Mouse (Mus musculus): ENCODE data around the gene Aim2. TPM values are rescaled to one million over a fixed set of nuclear protein-coding genes. Genes with fewer than 3 reads are reported as not detected.
A peak's percentile ranks its signal among the peaks of the same experiment; 100 is the strongest.

Gene Aim2
- polyA plus RNA-seq, 1 experiment from 2014 or later: 3.9 TPM

DNA sequence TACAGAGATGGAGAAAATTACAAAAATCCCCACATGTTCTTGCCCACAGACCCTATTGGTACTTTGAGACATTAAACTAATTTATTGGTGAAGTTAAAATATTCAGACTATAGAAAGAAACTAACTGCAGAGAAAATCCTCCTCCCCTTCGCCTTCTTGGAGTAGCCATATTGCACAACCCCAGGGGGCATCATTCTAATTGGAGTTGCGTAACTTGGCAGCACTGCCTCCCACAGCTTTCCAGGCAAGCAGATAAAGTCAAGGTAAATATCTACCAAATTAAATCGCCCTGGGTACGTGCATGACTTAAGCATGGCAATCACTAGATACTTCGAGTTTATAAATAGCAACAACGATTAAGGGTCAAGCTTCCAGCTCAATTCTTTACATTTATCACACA is 20.9 kb downstream of the Aim2 start:
- WGBS: 84% methylated on average over 6 of the region's 6 CpGs

GRCm38 (mm10) chr1:173374020-173374419 is 23.3 kb downstream of the Aim2 start:
- no peaks in the 10 kb centered on the region for H3K9me3 ChIP-seq
- DNase-seq (ENCODE audit: low spot score): no peak
- no peak overlapping the region for H3K4me3 ChIP-seq
- 0 out of 2 replicates have a peak, but pooled peaks cover 2% of the 10 kb centered on the region for H3K4me1 ChIP-seq (replicated peaks)
- 84% methylated on average over 7 of the region's 7 CpGs for WGBS
- no peaks in the 10 kb centered on the region; the same call in 1 of the 2 replicates for H3K27me3 ChIP-seq (ENCODE audit: insufficient read depth, poor library complexity, severe bottlenecking)
- H3K27ac ChIP-seq: no peak overlapping the region
- H3K36me3 ChIP-seq: no peaks in the 10 kb centered on the region

More for the DNA sequence above, 20.9 kb downstream of the Aim2 start:
- Histone ChIP-seq H3K9me3 (no peaks in the 10 kb centered on the region), H3K36me3 (no peaks in the 10 kb centered on the region), H3K27ac (no peak overlapping the region), H3K4me3 (no peak overlapping the region), H3K4me1 (replicated peaks) (peaks cover 20% of the 10 kb centered on the region), H3K27me3 (ENCODE audit: insufficient read depth, poor library complexity, severe bottlenecking) (peaks cover 11% of the 10 kb centered on the region; the same call in 1 of the 2 replicates)
- DNase-seq (ENCODE audit: low spot score): no peak

DNA sequence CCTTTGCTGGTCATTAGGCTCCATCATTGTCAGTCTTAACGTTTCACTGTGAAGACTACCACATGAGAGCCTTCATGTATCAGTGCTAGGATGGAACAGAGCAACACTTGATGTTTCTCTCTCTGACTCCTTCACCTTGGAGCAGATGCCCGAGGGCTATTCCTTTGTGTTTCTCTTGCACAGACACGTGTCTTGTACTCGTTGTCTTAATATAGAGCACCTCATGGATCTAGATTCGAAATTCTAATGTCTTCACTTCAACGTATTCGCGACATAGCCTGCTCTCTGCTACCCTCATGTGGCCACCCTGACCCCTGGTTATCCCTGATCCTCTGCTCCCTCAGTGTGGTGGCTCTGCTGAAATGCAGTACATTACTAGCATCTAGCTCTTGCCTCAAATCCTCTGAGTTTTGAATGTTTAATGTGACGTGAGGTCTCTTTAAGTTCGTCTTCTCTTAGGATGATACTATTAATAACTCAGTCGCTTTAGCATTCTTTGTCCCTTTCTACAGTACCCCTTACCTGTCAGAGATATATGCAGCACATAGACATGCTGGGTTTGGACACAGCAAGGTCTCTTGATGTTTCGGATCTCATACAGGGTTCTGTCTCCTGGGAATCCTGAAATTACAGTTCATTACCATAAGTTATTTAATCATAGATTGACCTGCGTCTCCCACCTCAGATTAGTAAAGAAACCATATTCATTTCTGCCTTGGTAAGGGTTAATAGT is 26.9 kb downstream of the Aim2 start:
- no peak overlapping the region for H3K27ac ChIP-seq
- no peaks in the 10 kb centered on the region for H3K4me1 ChIP-seq (replicated peaks)
- no peak overlapping the region for H3K4me3 ChIP-seq
- DNase-seq (ENCODE audit: low spot score): peak; percentile 58
- H3K27me3 ChIP-seq (ENCODE audit: insufficient read depth, poor library complexity, severe bottlenecking): no peaks in the 10 kb centered on the region
- H3K36me3 ChIP-seq: no peaks in the 10 kb centered on the region
- H3K9me3 ChIP-seq: no peaks in the 10 kb centered on the region
- 37% methylated on average over 13 of the region's 13 CpGs for WGBS

GRCm38 (mm10) chr1:173381436-173381835 is 30.8 kb downstream of the Aim2 start:
- H3K36me3 ChIP-seq: no peaks in the 10 kb centered on the region
- no peaks in the 10 kb centered on the region for H3K4me1 ChIP-seq (replicated peaks)
- no peak overlapping the region for H3K27ac ChIP-seq
- DNase-seq (ENCODE audit: low spot score): no peak
- no peaks in the 10 kb centered on the region for H3K27me3 ChIP-seq (ENCODE audit: insufficient read depth, poor library complexity, severe bottlenecking)
- no peaks in the 10 kb centered on the region for H3K9me3 ChIP-seq
- no peak overlapping the region for H3K4me3 ChIP-seq
- 94% methylated on average over 6 of the region's 6 CpGs for WGBS

GRCm38 (mm10) chr1:173389431-173389830 is 38.8 kb downstream of the Aim2 start:
- Histone ChIP-seq H3K9me3 (no peaks in the 10 kb centered on the region), H3K36me3 (no peaks in the 10 kb centered on the region), H3K27me3 (ENCODE audit: insufficient read depth, poor library complexity, severe bottlenecking) (no peaks in the 10 kb centered on the region), H3K27ac (peak overlapping the region; percentile 62), H3K4me3 (peak overlapping the region; percentile 42), H3K4me1 (replicated peaks) (peaks cover 18% of the 10 kb centered on the region)
- WGBS: 19% methylated on average over 3 of the region's 3 CpGs
- no peak for DNase-seq (ENCODE audit: low spot score)

- H3K4me1 ChIP-seq (replicated peaks): peaks cover 18% of the 10 kb centered on the region
- no peaks in the 10 kb centered on the region for H3K36me3 ChIP-seq
- WGBS: 2% methylated on average over 13 of the region's 13 CpGs
- peak; percentile 73 for DNase-seq (ENCODE audit: low spot score)
- no peaks in the 10 kb centered on the region for H3K9me3 ChIP-seq
- peak overlapping the region; percentile 62 for H3K27ac ChIP-seq
- peak overlapping the region; percentile 42 for H3K4me3 ChIP-seq
- H3K27me3 ChIP-seq (ENCODE audit: insufficient read depth, poor library complexity, severe bottlenecking): no peaks in the 10 kb centered on the region
These were observed 39.3 kb downstream of the Aim2 start for GRCm38 (mm10) chr1:173389901-173390401.

- Histone ChIP-seq H3K27me3 (ENCODE audit: insufficient read depth, poor library complexity, severe bottlenecking) (no peaks in the 10 kb centered on the region), H3K36me3 (no peaks in the 10 kb centered on the region), H3K4me1 (replicated peaks) (peaks cover 18% of the 10 kb centered on the region), H3K27ac (no peak overlapping the region), H3K9me3 (no peaks in the 10 kb centered on the region), H3K4me3 (no peak overlapping the region)
- no peak for DNase-seq (ENCODE audit: low spot score)
- WGBS: 84% methylated on average over 6 of the region's 6 CpGs
These were observed 41.1 kb downstream of the Aim2 start for GRCm38 (mm10) chr1:173391754-173392153.

DNA sequence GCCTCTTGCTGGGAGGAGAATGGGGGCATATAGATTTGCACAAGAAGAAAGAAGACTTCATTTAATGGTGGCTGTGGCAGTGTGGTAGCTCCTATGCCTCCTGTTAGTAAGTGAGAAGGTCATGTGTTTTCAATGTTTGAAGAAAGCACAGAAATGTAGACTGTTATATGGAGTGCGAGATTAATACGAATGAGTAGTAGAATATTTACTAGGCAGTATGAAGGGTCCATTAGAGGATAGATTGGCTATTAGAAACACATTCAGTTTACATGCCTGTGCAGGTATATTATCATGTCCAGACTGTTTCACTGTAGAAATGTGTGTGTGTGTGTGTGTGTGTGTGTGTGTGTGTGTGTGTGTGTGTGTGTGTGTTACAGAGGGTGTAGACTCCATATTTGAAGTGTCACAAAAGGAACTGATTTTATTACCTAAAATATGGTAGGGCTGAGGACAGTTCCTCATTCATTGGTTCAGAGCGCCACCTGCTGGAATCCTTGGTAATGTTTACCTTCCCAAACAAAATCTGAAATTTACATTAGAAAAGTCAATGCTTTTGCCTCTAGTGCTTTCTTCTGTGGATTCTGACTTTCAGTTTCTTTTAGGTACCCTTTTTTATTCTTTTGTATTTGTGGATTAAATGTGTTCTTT is 47.8 kb downstream of the Aim2 start:
- H3K4me3 ChIP-seq: no peak overlapping the region
- no peaks in the 10 kb centered on the region for H3K4me1 ChIP-seq (replicated peaks)
- no peak overlapping the region for H3K27ac ChIP-seq
- peak; percentile 62 for DNase-seq (ENCODE audit: low spot score)
- no peaks in the 10 kb centered on the region for H3K36me3 ChIP-seq
- 29% methylated on average over 3 of the region's 3 CpGs for WGBS
- H3K27me3 ChIP-seq (ENCODE audit: insufficient read depth, poor library complexity, severe bottlenecking): no peaks in the 10 kb centered on the region
- H3K9me3 ChIP-seq: no peaks in the 10 kb centered on the region

GRCm38 (mm10) chr1:173404696-173405309 is 54.1 kb downstream of the Aim2 start:
- DNase-seq (ENCODE audit: low spot score): no peak
- Histone ChIP-seq H3K27me3 (ENCODE audit: insufficient read depth, poor library complexity, severe bottlenecking) (no peaks in the 10 kb centered on the region), H3K36me3 (no peaks in the 10 kb centered on the region), H3K27ac (no peak overlapping the region), H3K4me3 (no peak overlapping the region), H3K9me3 (no peaks in the 10 kb centered on the region), H3K4me1 (replicated peaks) (no peaks in the 10 kb centered on the region)
- 77% methylated on average over 5 of the region's 5 CpGs for WGBS

GRCm38 (mm10) chr1:173409066-173409465 is 58.4 kb downstream of the Aim2 start:
- H3K27ac ChIP-seq: no peak overlapping the region
- DNase-seq (ENCODE audit: low spot score): no peak
- no peaks in the 10 kb centered on the region for H3K9me3 ChIP-seq
- H3K27me3 ChIP-seq (ENCODE audit: insufficient read depth, poor library complexity, severe bottlenecking): no peaks in the 10 kb centered on the region
- H3K36me3 ChIP-seq: no peaks in the 10 kb centered on the region
- no peaks in the 10 kb centered on the region for H3K4me1 ChIP-seq (replicated peaks)
- H3K4me3 ChIP-seq: no peak overlapping the region

GRCm38 (mm10) chr1:173411863-173412262 is 61.2 kb downstream of the Aim2 start:
- no peak overlapping the region for H3K27ac ChIP-seq
- no peak for DNase-seq (ENCODE audit: low spot score)
- no peaks in the 10 kb centered on the region for H3K9me3 ChIP-seq
- WGBS: 93% methylated on average over 4 of the region's 4 CpGs
- no peaks in the 10 kb centered on the region for H3K4me1 ChIP-seq (replicated peaks)
- H3K4me3 ChIP-seq: no peak overlapping the region
- H3K36me3 ChIP-seq: peaks cover 3% of the 10 kb centered on the region; the same call in 1 of the 2 replicates
- no peaks in the 10 kb centered on the region for H3K27me3 ChIP-seq (ENCODE audit: insufficient read depth, poor library complexity, severe bottlenecking)

- 79% methylated on average over 3 of the region's 3 CpGs for WGBS
- no peak overlapping the region for H3K4me3 ChIP-seq
- no peaks in the 10 kb centered on the region for H3K9me3 ChIP-seq
- no peak for DNase-seq (ENCODE audit: low spot score)
- H3K27ac ChIP-seq: no peak overlapping the region
- H3K36me3 ChIP-seq: peaks cover 3% of the 10 kb centered on the region; the same call in 1 of the 2 replicates
- 0 out of 2 replicates have a peak, but pooled peaks cover 3% of the 10 kb centered on the region for H3K4me1 ChIP-seq (replicated peaks)
- H3K27me3 ChIP-seq (ENCODE audit: insufficient read depth, poor library complexity, severe bottlenecking): no peaks in the 10 kb centered on the region
These were observed 64.0 kb downstream of the Aim2 start for GRCm38 (mm10) chr1:173414631-173415030.

- WGBS: 85% methylated on average over 3 of the region's 3 CpGs
- H3K27me3 ChIP-seq (ENCODE audit: insufficient read depth, poor library complexity, severe bottlenecking): no peaks in the 10 kb centered on the region
- no peaks in the 10 kb centered on the region for H3K9me3 ChIP-seq
- no peak overlapping the region for H3K27ac ChIP-seq
- no peak overlapping the region for H3K4me3 ChIP-seq
- H3K36me3 ChIP-seq: peaks cover 3% of the 10 kb centered on the region; the same call in 1 of the 2 replicates
- DNase-seq (ENCODE audit: low spot score): no peak
- 0 out of 2 replicates have a peak, but pooled peaks cover 3% of the 10 kb centered on the region for H3K4me1 ChIP-seq (replicated peaks)
These were observed 67.8 kb downstream of the Aim2 start for GRCm38 (mm10) chr1:173418516-173418915.
